Mouse (Mus musculus) v-Abl transformed pro-B cells (cell line): ENCODE measurements at regions not wholly inside any gene's neighbourhood (a gene's known extent, or its start where the extent isn't known, plus 50 kb on each side); places are given as distances from the start of the nearest gene placed in this dataset.
"Not testable (repeated sequence)": the region's sequence is repeated elsewhere in the genome, so short reads cannot be mapped to it uniquely, and the experiment has no call there.

Experiments
- in situ Hi-C, 2 experiments: fragments of 400-800 bp; cut with MboI; formaldehyde crosslinking; loops; one replicate each; pipeline ENCODE4 v1.15.1; 2025; ENCODE audit not compliant: unreplicated experiment in 2 of 2

GRCm38 (mm10) chr4:7247816-7248215, 991.0 kb downstream of the Car8 start:
- in situ Hi-C loops = no loop called here

- in situ Hi-C loops = no loop called here
Measured at GRCm38 (mm10) chr4:7247244-7247643, 991.6 kb downstream of the Car8 start.

GRCm38 (mm10) chr4:7246828-7247227, 992.0 kb downstream of the Car8 start:
- in situ Hi-C loops = no loop called here

DNA sequence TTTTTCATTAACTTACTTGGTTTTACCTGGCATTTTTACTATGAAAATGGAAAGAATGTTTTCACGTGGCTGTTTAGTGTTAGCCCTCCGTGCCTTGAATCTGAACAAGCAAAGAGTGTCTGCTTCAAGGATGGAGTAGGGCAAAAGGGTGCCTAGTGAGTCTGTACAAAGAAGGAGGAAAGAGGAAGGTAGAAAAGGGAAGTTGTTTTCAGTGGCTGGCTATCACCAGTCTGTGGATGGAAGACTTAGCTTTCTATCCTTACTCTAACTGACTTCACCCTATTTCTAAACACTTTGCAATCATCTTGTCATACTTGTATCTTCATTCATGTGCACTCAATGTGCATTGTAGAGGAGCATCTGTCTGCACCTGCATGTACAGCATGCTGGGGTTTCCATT, 993.2 kb downstream of the Car8 start:
- in situ Hi-C loops = no loop called here

DNA sequence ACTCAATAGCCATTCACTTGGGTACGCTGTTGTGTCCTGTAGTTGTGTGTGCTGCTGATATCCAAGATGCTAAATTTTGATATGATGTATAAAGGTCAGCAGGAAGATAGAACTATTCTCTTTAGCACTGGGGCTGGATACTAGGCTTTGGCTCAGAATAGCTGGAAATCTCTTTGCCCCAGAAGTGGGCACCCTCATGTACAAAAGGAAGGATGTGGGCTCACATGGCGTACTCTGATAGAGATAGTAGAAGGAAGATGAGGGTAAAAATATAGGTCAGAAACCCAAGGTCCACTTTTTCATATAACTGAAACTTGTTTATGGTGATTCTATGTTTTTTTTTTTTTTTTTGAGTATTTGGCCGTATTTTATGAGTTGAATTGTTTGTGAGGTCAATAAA, 1001.0 kb downstream of the Car8 start:
- in situ Hi-C loops = no loop called here

- in situ Hi-C loops = not testable (repeated sequence)
Measured at GRCm38 (mm10) chr4:7234537-7234936, 1004.3 kb downstream of the Car8 start.

- in situ Hi-C loops = no loop called here
Measured at GRCm38 (mm10) chr4:7228980-7229379, 1009.9 kb downstream of the Car8 start.

DNA sequence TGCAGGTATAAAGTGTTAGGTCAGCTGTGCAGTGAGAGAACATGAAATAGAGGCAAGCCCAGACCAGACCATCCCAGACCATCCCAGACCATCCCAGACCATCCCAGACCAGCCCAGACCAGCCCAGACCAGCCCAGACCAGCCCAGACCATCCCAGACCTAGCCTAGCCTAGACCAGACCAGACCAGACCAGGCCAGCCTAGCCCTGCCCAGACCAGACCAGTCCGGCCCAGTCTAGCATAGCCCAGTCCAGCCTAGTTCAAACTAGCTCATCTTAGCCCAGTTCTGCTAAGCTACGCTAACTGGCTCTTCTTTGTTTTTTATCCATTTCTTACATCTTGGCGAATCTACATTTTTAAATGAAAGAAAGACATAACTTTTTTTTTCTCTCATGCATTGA, 1015.9 kb downstream of the Car8 start:
- in situ Hi-C loops = no loop called here

DNA sequence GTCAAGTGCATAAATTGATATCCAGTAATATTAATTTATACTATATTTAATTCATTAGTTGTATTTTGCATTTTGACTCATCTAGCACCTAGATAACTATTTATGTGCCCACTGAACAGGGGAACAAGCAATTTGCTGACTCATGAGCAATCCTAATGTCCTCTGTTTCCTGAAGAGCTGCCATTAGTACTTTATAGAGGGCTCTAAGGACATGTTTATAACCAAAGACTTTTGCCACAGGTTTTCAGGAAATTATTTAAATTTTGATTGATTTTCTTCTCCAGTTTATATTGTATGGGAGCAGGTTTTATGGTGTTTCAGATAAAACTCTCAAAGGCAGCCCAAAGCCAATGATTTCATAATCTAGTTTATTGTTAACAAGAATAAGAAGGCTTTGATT, 1018.4 kb downstream of the Car8 start:
- in situ Hi-C loops = no loop called here

- in situ Hi-C loops = no loop called here
Measured at GRCm38 (mm10) chr4:7215048-7216030, 1023.5 kb downstream of the Car8 start.

- in situ Hi-C loops = no loop called here
Measured at GRCm38 (mm10) chr4:7206987-7207386, 1031.9 kb downstream of the Car8 start.

DNA sequence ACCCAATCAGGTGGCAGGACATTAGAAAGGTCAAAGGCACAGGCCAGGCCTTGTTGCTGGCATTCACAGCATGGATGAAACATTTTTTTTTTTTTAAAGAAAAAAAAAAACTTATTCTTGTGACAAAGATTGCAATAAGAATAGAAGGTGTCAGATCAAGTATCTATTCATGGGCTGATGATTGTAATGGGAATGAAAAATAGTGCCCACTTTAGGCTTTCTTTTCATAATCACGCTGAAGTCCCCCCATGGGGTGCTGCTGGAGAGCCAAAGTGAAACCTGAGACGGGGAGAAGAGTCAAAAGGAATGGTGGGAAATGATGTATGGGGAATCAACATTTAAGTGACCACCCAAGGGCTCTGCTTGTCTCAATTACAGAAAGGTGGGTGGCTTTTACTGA, 1037.0 kb downstream of the Car8 start:
- in situ Hi-C loops = no loop called here

GRCm38 (mm10) chr4:7199941-7200340, 1038.9 kb downstream of the Car8 start:
- in situ Hi-C loops = no loop called here

DNA sequence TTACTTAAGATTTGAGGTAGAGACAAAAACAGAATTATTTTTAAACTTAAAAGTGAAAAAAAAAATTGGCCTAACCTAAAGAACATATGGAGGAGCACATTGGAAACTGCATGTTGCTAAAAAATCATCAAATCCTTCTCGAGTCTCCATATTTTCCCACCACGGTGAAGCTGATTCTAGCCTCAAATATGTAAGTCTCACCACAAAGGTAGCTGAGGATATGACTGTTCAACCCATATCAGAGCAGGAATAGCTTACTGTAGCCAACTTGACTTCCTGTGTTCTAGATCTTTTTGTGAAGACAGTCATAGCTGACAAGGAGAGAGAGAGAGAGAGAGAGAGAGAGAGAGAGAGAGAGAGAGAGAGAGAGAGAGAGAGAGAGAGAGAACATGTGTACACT, 1039.8 kb downstream of the Car8 start:
- in situ Hi-C loops = no loop called here

GRCm38 (mm10) chr4:7196570-7196969, 1042.3 kb downstream of the Car8 start:
- in situ Hi-C loops = no loop called here

GRCm38 (mm10) chr4:7195619-7196018, 1043.2 kb downstream of the Car8 start:
- in situ Hi-C loops = no loop called here

DNA sequence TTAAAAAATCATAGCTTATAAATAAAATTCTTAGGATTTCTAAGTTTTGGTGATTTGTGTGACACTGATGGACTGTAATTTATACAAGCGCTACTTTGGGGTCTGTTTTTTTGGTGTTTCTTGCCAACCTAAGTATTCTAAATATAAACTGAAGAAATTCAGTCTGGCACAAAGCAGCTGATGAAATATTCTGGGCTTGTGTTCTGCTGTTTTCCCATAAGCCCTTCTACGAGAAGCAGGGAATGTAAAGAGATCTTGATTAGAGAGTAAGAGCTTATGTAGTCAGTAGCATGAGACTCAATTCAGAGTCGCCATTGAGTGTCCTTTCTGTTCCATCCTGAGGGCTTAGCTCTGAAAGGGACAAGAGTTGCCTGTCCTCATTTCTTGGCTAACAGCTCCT, 1046.9 kb downstream of the Car8 start:
- in situ Hi-C loops = no loop called here

- in situ Hi-C loops = no loop called here
Measured at GRCm38 (mm10) chr4:7191228-7191627, 1047.6 kb downstream of the Car8 start.

GRCm38 (mm10) chr4:7175030-7175429, 1063.8 kb downstream of the Car8 start:
- in situ Hi-C loops = no loop called here

DNA sequence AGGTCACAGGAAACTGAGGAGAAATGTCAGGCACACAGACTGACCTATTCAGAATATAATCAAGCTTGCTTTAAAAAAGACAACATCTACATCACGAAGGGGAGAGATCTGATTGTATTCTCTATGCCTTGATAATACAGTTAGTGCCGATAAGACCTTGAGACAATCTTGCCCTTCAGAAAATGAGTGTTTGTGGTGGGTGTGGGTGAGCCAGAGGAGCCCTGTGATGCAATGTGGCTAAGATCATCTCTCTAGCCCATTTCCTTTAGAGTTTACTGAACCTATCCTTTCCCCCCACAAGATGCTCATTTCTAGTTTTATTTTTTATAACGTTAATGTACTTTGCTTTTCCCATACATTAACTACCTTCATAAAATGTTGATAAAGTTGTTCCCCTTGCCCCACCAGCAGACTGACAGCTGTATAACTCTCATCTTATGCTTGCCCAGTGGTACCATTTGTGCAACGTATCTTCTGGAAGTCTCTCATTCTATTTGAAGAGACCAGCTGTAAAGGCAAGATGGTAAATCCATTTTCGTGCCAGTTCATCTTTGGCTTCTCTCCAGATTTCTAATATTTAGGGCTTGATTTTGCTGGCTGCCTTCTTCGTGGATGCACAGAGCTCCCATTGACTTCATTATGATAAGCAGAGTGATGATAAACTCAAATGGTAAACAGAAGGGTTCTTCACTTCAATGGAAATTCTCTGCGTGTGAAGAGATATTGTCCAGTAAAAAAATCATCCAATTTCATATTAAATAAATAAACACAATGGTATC, 1066.1 kb downstream of the Car8 start:
- in situ Hi-C loops = no loop called here

DNA sequence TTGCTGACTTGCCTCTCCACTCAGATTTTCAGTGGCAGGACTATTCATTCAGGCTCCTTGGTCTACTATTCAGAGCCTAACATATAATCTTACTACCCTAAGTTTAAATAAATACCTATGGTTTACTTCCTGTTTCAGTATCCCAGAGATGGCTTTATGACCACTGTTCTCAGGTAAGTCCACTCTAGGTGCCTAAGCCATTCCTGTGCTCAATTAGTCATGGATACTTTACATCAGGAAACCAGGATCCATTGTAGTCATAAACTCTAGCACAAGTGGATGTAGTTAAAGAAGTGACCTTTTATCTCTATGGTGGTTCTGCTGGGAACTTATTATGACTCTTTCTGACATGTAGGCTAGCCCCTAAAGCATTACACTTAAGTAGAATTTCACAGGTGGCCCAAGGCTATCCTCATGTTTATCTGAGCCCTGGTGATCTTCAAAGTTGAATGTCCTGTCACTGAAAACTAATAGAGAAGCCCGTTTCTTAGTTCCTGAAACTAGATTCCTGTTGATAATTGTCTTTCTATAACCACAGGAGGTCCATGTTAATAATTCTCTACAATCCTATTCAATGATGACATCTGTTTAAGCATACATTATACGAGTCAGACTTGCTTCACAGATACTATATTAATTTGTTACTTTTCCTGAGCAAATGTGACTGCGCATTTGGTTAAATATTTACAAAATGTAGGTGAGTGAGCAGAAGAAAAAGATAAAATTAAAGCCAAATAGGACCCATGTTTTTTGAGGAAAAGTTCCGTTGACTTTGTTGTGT, 1067.0 kb downstream of the Car8 start:
- in situ Hi-C loops = no loop called here
